Comparison of ENCODE assay signal across 35 mouse cellular contexts in genomic region chr16:23113903-23114302, GRCm38 (mm10). TPM values are rescaled to one million over a fixed set of nuclear protein-coding genes. Genes with fewer than 3 reads are reported as not detected.
DNase-seq lines count a peak whose midpoint lies in the region; ATAC-seq and TF ChIP-seq lines count a peak whose summit lies in the region.
"Had no signal": no experiment of that assay in that cellular context is flagged by ENCODE, and none has a peak within 500 bp of the region (broad histone marks: within the 10 kb centered on the region; RNA-seq: fewer than 3 reads in every experiment).

No protein-coding gene starts in this region.

- H3K9me3 ChIP-seq in kidney, embryonic 14.5 days (ENCODE audit: control insufficient read depth, low read length), result no peaks in the 10 kb centered on the region
- no peaks in the 10 kb centered on the region for H3K9me3 ChIP-seq in MEL (replicated peaks; ENCODE audit: insufficient read depth, low read length)
- H3K9me3 ChIP-seq in liver, embryonic 15.5 days (replicated peaks), result no peaks in the 10 kb centered on the region
- H3K9me3 ChIP-seq in midbrain, embryonic 15.5 days, result no peaks in the 10 kb centered on the region
- H3K9me3 ChIP-seq: forebrain, embryonic 13.5 days; hindbrain, embryonic 12.5 days; kidney, embryonic 15.5 days; midbrain, embryonic 13.5 days had no signal

- no peak; a peak in 1 of 4 replicates for TF ChIP-seq POLR2A in MEL (IDR thresholded peaks at IDR 0.05; ENCODE audit: control insufficient read depth in 1 of 2, insufficient read depth in 1 of 2, low read depth in 1 of 2, low read length in 2 of 2, poor library complexity in 1 of 2)

- no peak overlapping the region for H3K4me3 ChIP-seq in kidney, embryonic 14.5 days (ENCODE audit: low read length)
- H3K4me3 ChIP-seq in MEL (ENCODE audit: control insufficient read depth in 1 of 2, insufficient read depth in 1 of 2, low read depth in 2 of 2, low read length in 2 of 2), result no peak overlapping the region
- no peak overlapping the region for H3K4me3 ChIP-seq in liver, embryonic 15.5 days (replicated peaks)
- H3K4me3 ChIP-seq in midbrain, embryonic 15.5 days, result no peak overlapping the region
- H3K4me3 ChIP-seq: forebrain, embryonic 13.5 days; hindbrain, embryonic 12.5 days; kidney, embryonic 15.5 days; layer of hippocampus, adult 2 months; midbrain, embryonic 13.5 days had no signal

- no peak for DNase-seq in kidney, postnatal 10 days
- peak; percentile 45 for DNase-seq in A20 (ENCODE audit: low read depth, low spot score)
- DNase-seq in MEL (ENCODE audit: low read depth, low spot score), result peak; percentile 70
- DNase-seq in right cerebral cortex, postnatal 25 days, result no peak
- no peak for DNase-seq in layer of hippocampus, adult 9-10 months (ENCODE audit: low spot score)
- DNase-seq: adrenal gland, postnatal 10 days; B cell, adult 2 months; cerebellum, adult 11 months; cerebellum, adult 9-10 months; cerebellum, postnatal 36 days; gastrocnemius, postnatal 25 days; heart, postnatal 36 days; kidney, postnatal 36 days; left cerebral cortex, postnatal 4 days; lung, adult 2 months; lung, postnatal 14 days; spleen, adult 18-20 months; thymus, adult 2 months; thymus, postnatal 4 days had no signal

- no peak for TF ChIP-seq CTCF in MEL (IDR thresholded peaks at IDR 0.05 in 2 of 3, conservative IDR thresholded peaks at IDR 0.05 in 1 of 3; ENCODE audit: control insufficient read depth in 1 of 3, insufficient read depth in 1 of 3, low read depth in 2 of 3, low read length in 3 of 3, poor library complexity in 1 of 3, severe bottlenecking in 1 of 3)

- H3K79me2 ChIP-seq in MEL (ENCODE audit: control insufficient read depth, insufficient read depth, low read length, poor library complexity), result peaks cover 35% of the 10 kb centered on the region

- TF ChIP-seq EP300 in MEL (IDR thresholded peaks at IDR 0.05; ENCODE audit: low read depth in 1 of 2, low read length in 2 of 2), result no peak

- H3K4me2 ChIP-seq in kidney, embryonic 14.5 days (replicated peaks; ENCODE audit: low read depth, low read length), result no peak overlapping the region
- H3K4me2 ChIP-seq in liver, embryonic 15.5 days, result no peak overlapping the region
- H3K4me2 ChIP-seq in midbrain, embryonic 15.5 days, result no peak overlapping the region
- H3K4me2 ChIP-seq: forebrain, embryonic 13.5 days; heart, embryonic 11.5 days; hindbrain, embryonic 12.5 days; kidney, embryonic 15.5 days; midbrain, embryonic 13.5 days had no signal

- no peak for TF ChIP-seq RAD21 in MEL (IDR thresholded peaks at IDR 0.05; ENCODE audit: low read depth, low read length)

- peaks cover 13% of the 10 kb centered on the region; the same call in 1 of the 2 replicates for H3K4me1 ChIP-seq in kidney, embryonic 14.5 days (ENCODE audit: control insufficient read depth, insufficient read depth, low read length)
- H3K4me1 ChIP-seq in MEL (ENCODE audit: control insufficient read depth in 1 of 2, insufficient read depth in 2 of 2, low read length in 2 of 2), result no peaks in the 10 kb centered on the region
- H3K4me1 ChIP-seq in liver, embryonic 15.5 days (replicated peaks), result peaks cover 27% of the 10 kb centered on the region
- peaks cover 43% of the 10 kb centered on the region for H3K4me1 ChIP-seq in midbrain, embryonic 15.5 days

- no peaks in the 10 kb centered on the region for H3K27me3 ChIP-seq in kidney, embryonic 14.5 days (ENCODE audit: control insufficient read depth, insufficient read depth, low read length)
- H3K27me3 ChIP-seq in MEL (ENCODE audit: control insufficient read depth in 1 of 2, insufficient read depth in 2 of 2, low read length in 2 of 2), result no peaks in the 10 kb centered on the region
- H3K27me3 ChIP-seq in liver, embryonic 15.5 days, result no peaks in the 10 kb centered on the region
- H3K27me3 ChIP-seq in midbrain, embryonic 15.5 days (replicated peaks), result no peaks in the 10 kb centered on the region
- H3K27me3 ChIP-seq: forebrain, embryonic 13.5 days; hindbrain, embryonic 12.5 days; kidney, embryonic 15.5 days; midbrain, embryonic 13.5 days had no signal

- no peak overlapping the region for H3K9ac ChIP-seq in kidney, embryonic 14.5 days (ENCODE audit: low read depth, low read length)
- H3K9ac ChIP-seq in MEL (ENCODE audit: control insufficient read depth, low read depth, low read length, poor library complexity, severe bottlenecking), result no peak overlapping the region
- no peak overlapping the region for H3K9ac ChIP-seq in liver, embryonic 15.5 days
- H3K9ac ChIP-seq in midbrain, embryonic 15.5 days, result no peak overlapping the region
- H3K9ac ChIP-seq: forebrain, embryonic 13.5 days; hindbrain, embryonic 12.5 days; kidney, embryonic 15.5 days; midbrain, embryonic 13.5 days had no signal

- ATAC-seq in kidney, embryonic 14.5 days (ENCODE audit: low FRiP score, low TSS enrichment), result peak; percentile 16; the same call in 1 of the 2 replicates
- 0 out of 2 replicates have a peak, but pooled peaks have one; percentile 11 for ATAC-seq in liver, embryonic 15.5 days (ENCODE audit: insufficient read depth)
- ATAC-seq in midbrain, embryonic 15.5 days (replicated peaks), result no peak
- ATAC-seq: hindbrain, postnatal 0 days; midbrain, embryonic 13.5 days had no signal

- H3K36me3 ChIP-seq in kidney, embryonic 14.5 days (ENCODE audit: control insufficient read depth, insufficient read depth, low read length), result peaks cover 72% of the 10 kb centered on the region
- peaks cover 15 to 22% of the 10 kb centered on the region in 2 experiments for H3K36me3 ChIP-seq in MEL (ENCODE audit: control insufficient read depth in 1 of 2, insufficient read depth in 2 of 2, low read length in 2 of 2)
- peaks cover 91% of the 10 kb centered on the region for H3K36me3 ChIP-seq in liver, embryonic 15.5 days (replicated peaks)
- peaks cover 51% of the 10 kb centered on the region for H3K36me3 ChIP-seq in midbrain, embryonic 15.5 days (replicated peaks)

- no peak overlapping the region for H3K27ac ChIP-seq in kidney, embryonic 14.5 days (ENCODE audit: low read depth, low read length)
- H3K27ac ChIP-seq in MEL (ENCODE audit: control insufficient read depth, low read depth, low read length), result no peak overlapping the region; the same call in 1 of the 2 replicates
- no peak overlapping the region for H3K27ac ChIP-seq in liver, embryonic 15.5 days (replicated peaks)
- no peak overlapping the region for H3K27ac ChIP-seq in midbrain, embryonic 15.5 days
- H3K27ac ChIP-seq: forebrain, embryonic 13.5 days; hindbrain, embryonic 12.5 days; hindbrain, postnatal 0 days; layer of hippocampus, adult 2 months; midbrain, embryonic 13.5 days had no signal

TF ChIP-seq in MEL, 35 proteins besides CTCF, POLR2A, EP300 and RAD21:
- TF ChIP-seq SIN3A (IDR thresholded peaks at IDR 0.05; ENCODE audit: low read length) (no peak), POLR2AphosphoS5 (IDR thresholded peaks at IDR 0.05; ENCODE audit: borderline replicate concordance, low read depth, low read length) (0 out of 2 replicates have a peak, but pooled peaks have one; percentile 7)
TF ChIP-seq in MEL: peak in this region for 1.

RNA-seq across cellular contexts. Expression of gene Eif4a2, which starts 6.7 kb away (rescaled TPM):
- polyA plus RNA-seq in kidney, embryonic 14.5 days (2014; fragmentation: Nextera tagmentation; extraction: Ambion mirVana), result 215 and 226 TPM in 2 replicates
- total RNA-seq in MEL (2012; rRNA removed), result 252 and 290 TPM in 2 replicates
- 1,000 to 10,000 TPM in 1 of 2 experiments, 100 to 1,000 TPM in 1; 248 to 2,083 TPM for polyA plus RNA-seq in MEL (2012; ENCODE audit: insufficient read depth in 1 of 2, insufficient read length in 2 of 2, low read depth in 1 of 2, low replicate concordance in 2 of 2, missing spikeins in 1 of 2)
- polyA plus RNA-seq in liver, embryonic 15.5 days (2015; fragmentation: Nextera tagmentation; extraction: Ambion mirVana), result 58.3 and 60.6 TPM in 2 replicates
- 323 and 336 TPM in 2 replicates for polyA plus RNA-seq in midbrain, embryonic 15.5 days (2015; fragmentation: Nextera tagmentation; extraction: Ambion mirVana)

RNA-seq across cellular contexts. Expression of gene Rfc4, which starts 13.6 kb away (rescaled TPM):
- 146 and 188 TPM in 2 replicates for polyA plus RNA-seq in kidney, embryonic 14.5 days (2014; fragmentation: Nextera tagmentation; extraction: Ambion mirVana)
- 77.9 and 93.2 TPM in 2 replicates for total RNA-seq in MEL (2012; rRNA removed)
- 10 to 100 TPM in 1 of 2 experiments, not detected in 1; 52.1 TPM for polyA plus RNA-seq in MEL (2012; ENCODE audit: insufficient read depth in 1 of 2, insufficient read length in 2 of 2, low read depth in 1 of 2, low replicate concordance in 2 of 2, missing spikeins in 1 of 2)
- polyA plus RNA-seq in liver, embryonic 15.5 days (2015; fragmentation: Nextera tagmentation; extraction: Ambion mirVana), result 119 and 137 TPM in 2 replicates
- polyA plus RNA-seq in midbrain, embryonic 15.5 days (2015; fragmentation: Nextera tagmentation; extraction: Ambion mirVana), result 41.7 and 42.1 TPM in 2 replicates

RNA-seq across cellular contexts. Expression of gene Adipoq, which starts 32.4 kb away (rescaled TPM):
- not detected in 2 replicates for polyA plus RNA-seq in kidney, embryonic 14.5 days (2014; fragmentation: Nextera tagmentation; extraction: Ambion mirVana)
- total RNA-seq in MEL (2012; rRNA removed), result not detected in 2 replicates
- not detected for polyA plus RNA-seq in MEL (2012; ENCODE audit: insufficient read depth in 1 of 2, insufficient read length in 2 of 2, low read depth in 1 of 2, low replicate concordance in 2 of 2, missing spikeins in 1 of 2)
- not detected in 2 replicates for polyA plus RNA-seq in liver, embryonic 15.5 days (2015; fragmentation: Nextera tagmentation; extraction: Ambion mirVana)
- not detected in 2 replicates for polyA plus RNA-seq in midbrain, embryonic 15.5 days (2015; fragmentation: Nextera tagmentation; extraction: Ambion mirVana)
- total RNA-seq: hindbrain, postnatal 0 days; layer of hippocampus, adult 2 months; layer of hippocampus, postnatal 25 days; left cerebral cortex, postnatal 4 days; monocyte, adult 5-6 weeks; neutrophil, adult 5-6 weeks had no signal
- polyA plus RNA-seq: forebrain, embryonic 13.5 days; heart, embryonic 16.5 days; hindbrain, embryonic 12.5 days; hindbrain, postnatal 0 days; intestine, embryonic 16.5 days; kidney, embryonic 15.5 days; neural tube, embryonic 11.5 days had no signal

RNA-seq across cellular contexts. Expression of gene Kng1, which starts 56.2 kb away (rescaled TPM):
- 0.20 and 0.49 TPM in 2 replicates for polyA plus RNA-seq in kidney, embryonic 14.5 days (2014; fragmentation: Nextera tagmentation; extraction: Ambion mirVana)
- total RNA-seq in MEL (2012; rRNA removed), result not detected in 2 replicates
- not detected for polyA plus RNA-seq in MEL (2012; ENCODE audit: insufficient read depth in 1 of 2, insufficient read length in 2 of 2, low read depth in 1 of 2, low replicate concordance in 2 of 2, missing spikeins in 1 of 2)
- polyA plus RNA-seq in liver, embryonic 15.5 days (2015; fragmentation: Nextera tagmentation; extraction: Ambion mirVana), result 918 and 1,131 TPM in 2 replicates
- polyA plus RNA-seq in midbrain, embryonic 15.5 days (2015; fragmentation: Nextera tagmentation; extraction: Ambion mirVana), result 0.55 TPM in 1 of 2 replicates, not detected in the other
- total RNA-seq: gastrocnemius, postnatal 25 days; heart, postnatal 36 days; hindbrain, postnatal 0 days; layer of hippocampus, adult 2 months; layer of hippocampus, postnatal 25 days; left cerebral cortex, postnatal 4 days; monocyte, adult 5-6 weeks; neutrophil, adult 5-6 weeks had no signal
- polyA plus RNA-seq: forebrain, embryonic 13.5 days; hindbrain, embryonic 12.5 days; neural tube, embryonic 11.5 days had no signal

Comparison
In these comparisons a context has a peak if more than half of its experiments do, and no peak if none do; other contexts are left out.
1. DNase-seq: peak in A20 (single experiment) and MEL (single experiment); none in kidney, postnatal 10 days (single experiment), right cerebral cortex, postnatal 25 days (single experiment) and layer of hippocampus, adult 9-10 months (single experiment).